Mouse (Mus musculus) layer of hippocampus, adult 2 months (tissue): ENCODE results near the gene Ccdc60. TPM values are rescaled to one million over a fixed set of nuclear protein-coding genes. Genes with fewer than 3 reads are reported as not detected.

Experiments used
- DNase-seq, 2 experiments: peaks; one replicate each; pipeline ENCODE4 v3.0.0; 2022; ENCODE audit warnings: low spot score in 2 of 2
- H3K27ac ChIP-seq: fragments of 200-600 bp; 2 replicates; pipeline ENCODE4 v1.8.1; 2022
- H3K4me3 ChIP-seq: fragments of 200-600 bp; 2 replicates; pipeline ENCODE4 v1.8.1; 2022; ENCODE audit warnings: mild to moderate bottlenecking
- CTCF ChIP-seq: fragments of 200-600 bp; conservative IDR thresholded peaks from 2 replicates; pipeline ENCODE4 v1.8.1; 2022; ENCODE audit warnings: antibody characterized with exemption, mild to moderate bottlenecking, moderate library complexity
- total RNA-seq, 2 experiments: library from RNA; stranded (reverse); gene quantifications; 2 replicates each; pipeline ENCODE4 v1.2.3; 2021

Gene Ccdc60
- total RNA-seq, 2 experiments from 2014 or later, result 0.17 to 0.51 TPM

GRCm38 (mm10) chr5:116290584-116290983, 1.8 kb upstream of the Ccdc60 start:
- no peak overlapping the region for H3K27ac ChIP-seq
- H3K4me3 ChIP-seq, result no peak overlapping the region
- TF ChIP-seq CTCF, result peak; percentile 30; the same call in 1 of the 2 replicates
- DNase-seq, result no peak

- no peak for TF ChIP-seq CTCF
- no peak for DNase-seq
- H3K4me3 ChIP-seq, result no peak overlapping the region
- H3K27ac ChIP-seq, result no peak overlapping the region
These were observed 1.1 kb upstream of the Ccdc60 start for GRCm38 (mm10) chr5:116289897-116290296.

GRCm38 (mm10) chr5:116288183-116288582, 602 bp downstream of the Ccdc60 start:
- TF ChIP-seq CTCF, result no peak
- no peak overlapping the region for H3K4me3 ChIP-seq
- no peak for DNase-seq
- H3K27ac ChIP-seq, result no peak overlapping the region

GRCm38 (mm10) chr5:116285532-116286176, 3.1 kb downstream of the Ccdc60 start:
- TF ChIP-seq CTCF, result no peak
- Histone ChIP-seq H3K4me3 (peak overlapping the region; percentile 8; the same call in 1 of the 2 replicates), H3K27ac (no peak overlapping the region)
- no peak for DNase-seq

GRCm38 (mm10) chr5:116280518-116280917, 8.3 kb downstream of the Ccdc60 start:
- DNase-seq, result no peak
- no peak for TF ChIP-seq CTCF
- Histone ChIP-seq H3K27ac (no peak overlapping the region), H3K4me3 (no peak overlapping the region)

GRCm38 (mm10) chr5:116278436-116278918, 10.3 kb downstream of the Ccdc60 start:
- DNase-seq, result peak; percentile 18 to 47
- TF ChIP-seq CTCF, result no peak
- Histone ChIP-seq H3K4me3 (peak overlapping the region; percentile 48), H3K27ac (peak overlapping the region; percentile 32; the same call in 1 of the 2 replicates)

GRCm38 (mm10) chr5:116277951-116278350, 10.8 kb downstream of the Ccdc60 start:
- DNase-seq, result no peak
- 0 out of 2 replicates have a peak, but pooled peaks have one; percentile 42 for TF ChIP-seq CTCF
- Histone ChIP-seq H3K27ac (peak overlapping the region; percentile 32; the same call in 1 of the 2 replicates), H3K4me3 (no peak overlapping the region; the same call in 1 of the 2 replicates)

GRCm38 (mm10) chr5:116274818-116275217, 14.0 kb downstream of the Ccdc60 start:
- H3K27ac ChIP-seq, result no peak overlapping the region
- DNase-seq, result no peak
- H3K4me3 ChIP-seq, result no peak overlapping the region
- TF ChIP-seq CTCF, result no peak

- H3K4me3 ChIP-seq, result no peak overlapping the region
- DNase-seq, result no peak
- H3K27ac ChIP-seq, result no peak overlapping the region
- no peak for TF ChIP-seq CTCF
These were observed 14.4 kb downstream of the Ccdc60 start for GRCm38 (mm10) chr5:116274365-116274764.

GRCm38 (mm10) chr5:116271511-116272227, 17.1 kb downstream of the Ccdc60 start:
- DNase-seq, result no peak
- H3K27ac ChIP-seq, result no peak overlapping the region
- H3K4me3 ChIP-seq, result no peak overlapping the region
- TF ChIP-seq CTCF, result no peak

- no peak overlapping the region for H3K4me3 ChIP-seq
- DNase-seq, result no peak
- H3K27ac ChIP-seq, result no peak overlapping the region
- TF ChIP-seq CTCF, result no peak
These were observed 19.3 kb downstream of the Ccdc60 start for GRCm38 (mm10) chr5:116269212-116270145.

- no peak for TF ChIP-seq CTCF
- Histone ChIP-seq H3K27ac (no peak overlapping the region), H3K4me3 (no peak overlapping the region)
- DNase-seq, result no peak
These were observed 26.1 kb downstream of the Ccdc60 start for GRCm38 (mm10) chr5:116262689-116263088.
